Mouse (Mus musculus) limb, embryonic 10.5 days (tissue): ENCODE measurements at regions not wholly inside any gene's neighbourhood (a gene's known extent, or its start where the extent isn't known, plus 50 kb on each side); places are given as distances from the start of the nearest gene placed in this dataset.

Experiments used
- DNase-seq: peaks from one replicate; pipeline ENCODE4 v3.0.0-alpha.2; 2017; ENCODE audit warnings: low spot score
- H3K27ac ChIP-seq: fragments of 300-500 bp; sonication (generic); 2 replicates; pipeline ENCODE4 v1.5.1; 2016; ENCODE audit warnings: mild to moderate bottlenecking
- H3K27me3 ChIP-seq: fragments of 300-500 bp; sonication (generic); 2 replicates; pipeline ENCODE4 v1.6.1; 2016; ENCODE audit warnings: low read depth, mild to moderate bottlenecking; ENCODE audit not compliant: poor library complexity, severe bottlenecking
- H3K36me3 ChIP-seq: fragments of 300-500 bp; sonication (generic); 2 replicates; pipeline ENCODE4 v1.6.1; 2016; ENCODE audit warnings: mild to moderate bottlenecking, moderate library complexity
- H3K4me1 ChIP-seq: fragments of 300-500 bp; sonication (generic); 2 replicates; pipeline ENCODE4 v1.6.1; 2016
- H3K4me3 ChIP-seq: fragments of 300-500 bp; sonication (generic); 2 replicates; pipeline ENCODE4 v1.5.1; 2016; ENCODE audit warnings: mild to moderate bottlenecking, moderate library complexity
- H3K9me3 ChIP-seq: fragments of 300-500 bp; sonication (generic); replicated peaks from 2 replicates; pipeline ENCODE4 v1.6.1; 2016; ENCODE audit warnings: mild to moderate bottlenecking
- WGBS: fragments of 180-500 bp; shearing (Covaris S2); methylation state at CpG from one replicate; pipeline ENCODE4 v1.1.7; 2016; 5-methylcytosine and 5-hydroxymethylcytosine counted together

DNA sequence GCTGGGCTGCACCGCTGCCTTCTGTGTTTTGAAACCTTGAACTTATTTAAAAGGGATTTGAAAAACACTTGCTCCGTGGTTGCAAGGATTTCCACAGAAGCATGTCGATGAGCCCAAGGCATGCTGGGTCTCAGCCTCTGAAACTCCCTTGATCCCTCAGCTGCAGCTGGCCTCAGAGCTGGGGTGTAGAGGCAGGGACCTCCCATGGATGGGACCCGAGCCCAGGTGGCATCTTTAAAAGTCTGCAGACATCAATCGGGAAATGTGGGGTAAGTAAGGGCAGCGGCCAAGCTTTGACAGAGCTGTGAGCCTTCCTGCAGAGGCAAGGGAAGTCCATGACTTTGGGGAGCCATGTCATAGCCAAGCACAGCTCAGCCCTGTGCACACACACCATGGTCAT is 207.1 kb downstream of the Cdc5l start:
- WGBS: 48% methylated on average over 6 of the region's 6 CpGs
- Histone ChIP-seq H3K27ac (peak overlapping the region; percentile 59), H3K36me3 (no peaks in the 10 kb centered on the region), H3K4me1 (peaks cover 40% of the 10 kb centered on the region), H3K27me3 (no peaks in the 10 kb centered on the region), H3K4me3 (no peak overlapping the region), H3K9me3 (no peaks in the 10 kb centered on the region)
- DNase-seq: no peak

DNA sequence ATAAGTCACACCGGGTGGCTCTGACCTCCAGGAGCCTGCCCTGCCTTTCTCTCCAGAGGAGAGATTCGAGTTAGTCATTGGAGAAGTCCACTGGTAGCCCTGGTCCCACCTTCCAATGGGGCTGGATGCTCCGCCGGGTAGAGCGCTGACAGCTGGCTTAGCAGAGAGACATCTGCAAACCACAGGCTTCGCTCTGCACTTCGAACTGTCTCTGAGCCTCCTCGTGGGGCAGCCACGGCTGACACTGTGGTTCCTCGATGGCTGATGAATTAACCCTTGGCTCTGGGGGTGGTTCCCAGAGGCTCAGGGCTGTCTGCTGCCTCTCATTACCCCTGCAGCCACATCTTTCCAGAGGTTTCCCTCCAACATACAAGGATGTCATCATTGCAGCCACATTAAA is 211.9 kb downstream of the Cdc5l start:
- no peaks in the 10 kb centered on the region for H3K27me3 ChIP-seq
- H3K4me1 ChIP-seq: peaks cover 11% of the 10 kb centered on the region
- no peak overlapping the region for H3K4me3 ChIP-seq
- 69% methylated on average over 10 of the region's 10 CpGs for WGBS
- no peaks in the 10 kb centered on the region for H3K9me3 ChIP-seq
- no peaks in the 10 kb centered on the region for H3K36me3 ChIP-seq
- no peak overlapping the region for H3K27ac ChIP-seq
- DNase-seq: no peak

DNA sequence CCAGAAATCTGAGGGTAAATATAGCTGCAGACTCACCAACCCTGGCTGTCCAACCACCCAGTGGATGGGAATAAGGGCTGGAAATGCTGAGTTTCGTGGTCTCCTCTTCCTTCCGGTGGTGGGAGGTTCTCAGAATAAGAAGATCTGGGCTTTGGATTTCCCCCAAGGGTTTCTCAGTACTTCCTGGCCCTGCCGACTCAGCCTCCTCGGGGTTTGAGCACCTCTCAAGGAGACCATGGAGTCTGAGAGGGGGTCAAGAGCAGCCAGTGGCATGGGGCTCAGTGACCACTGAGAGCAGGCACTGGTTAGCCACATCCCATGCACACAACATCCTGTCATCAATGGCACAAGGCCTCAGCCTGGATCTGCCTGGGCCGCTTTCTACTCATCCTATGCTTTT is 216.4 kb downstream of the Cdc5l start:
- Histone ChIP-seq H3K4me1 (peaks cover 20% of the 10 kb centered on the region), H3K9me3 (no peaks in the 10 kb centered on the region), H3K4me3 (no peak overlapping the region), H3K27me3 (no peaks in the 10 kb centered on the region), H3K36me3 (no peaks in the 10 kb centered on the region), H3K27ac (peak overlapping the region; percentile 83; the same call in 1 of the 2 replicates)
- 93% methylated on average over 5 of the region's 5 CpGs for WGBS
- DNase-seq: no peak

DNA sequence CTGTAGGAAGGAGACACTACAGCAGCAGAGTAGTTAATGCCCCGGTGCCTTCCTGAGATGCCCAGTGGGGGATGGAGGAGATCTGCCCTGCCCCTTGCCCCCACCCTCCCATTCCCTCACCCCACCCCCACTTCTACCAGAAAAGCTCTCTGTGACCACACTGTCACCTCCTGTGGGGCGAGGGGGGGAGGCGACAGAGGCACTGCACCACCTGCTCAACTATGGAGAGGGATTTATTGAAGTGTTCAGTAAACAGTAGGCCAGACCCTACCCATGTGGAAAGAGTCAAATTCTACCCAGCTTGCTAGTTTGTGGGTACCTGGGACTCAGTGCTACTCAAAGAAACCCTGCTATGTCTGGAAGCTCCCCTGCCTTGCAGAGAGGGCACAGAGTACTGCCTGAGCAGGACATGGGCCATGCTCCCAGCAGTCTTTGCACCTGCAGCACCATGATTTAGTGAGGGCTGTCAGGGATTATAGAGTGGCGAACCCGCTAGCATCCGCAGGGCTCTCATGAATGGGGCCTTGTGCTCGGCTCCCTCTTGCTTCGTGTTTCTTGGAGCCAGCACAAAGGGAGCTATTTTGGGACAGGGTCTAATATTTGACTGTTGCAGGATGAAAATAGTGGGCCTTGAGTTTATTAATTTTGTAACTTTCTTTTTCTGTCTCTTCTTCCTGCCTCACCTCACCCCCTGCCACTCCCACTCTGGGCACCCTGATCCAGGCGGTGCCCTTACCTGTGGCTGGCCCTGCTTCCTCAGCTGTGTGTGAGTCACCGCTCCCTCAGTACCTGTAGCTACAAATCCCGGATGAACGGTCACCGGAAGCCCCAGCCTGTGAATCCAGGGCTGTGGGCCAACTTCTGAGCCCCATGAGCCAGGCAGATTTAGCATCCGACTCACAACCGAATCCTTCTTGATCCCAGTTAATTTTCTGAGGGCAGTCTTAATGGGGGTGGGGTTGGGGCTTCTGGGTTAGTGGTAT is 218.2 kb downstream of the Cdc5l start:
- Histone ChIP-seq H3K9me3 (no peaks in the 10 kb centered on the region), H3K4me1 (peaks cover 18% of the 10 kb centered on the region), H3K4me3 (no peak overlapping the region), H3K27me3 (no peaks in the 10 kb centered on the region), H3K36me3 (no peaks in the 10 kb centered on the region), H3K27ac (peak overlapping the region; percentile 83)
- 66% methylated on average over 15 of the region's 15 CpGs for WGBS
- peak; percentile 54 for DNase-seq

DNA sequence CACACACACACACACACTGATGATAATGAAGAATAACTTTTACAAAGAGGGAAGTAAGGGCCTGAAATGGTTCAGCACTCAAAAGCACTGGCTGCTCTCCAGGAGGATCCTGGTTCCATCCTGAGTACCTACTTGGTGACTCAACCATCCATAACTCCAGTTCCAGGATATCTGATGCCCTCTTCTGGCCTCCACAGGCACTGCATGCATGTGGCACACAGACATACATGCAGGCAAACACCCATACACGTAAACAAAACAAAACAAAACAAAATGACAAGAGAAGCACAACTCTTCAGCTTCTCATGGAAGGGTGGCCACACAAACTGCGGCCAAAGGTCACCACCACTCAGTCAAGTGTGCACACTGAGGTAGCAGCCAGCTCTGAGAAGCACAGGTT is 222.6 kb downstream of the Cdc5l start:
- DNase-seq: no peak
- no peaks in the 10 kb centered on the region for H3K27me3 ChIP-seq
- H3K4me3 ChIP-seq: no peak overlapping the region
- H3K36me3 ChIP-seq: no peaks in the 10 kb centered on the region
- H3K27ac ChIP-seq: no peak overlapping the region
- WGBS: 95% methylated on average over 2 of the region's 2 CpGs
- H3K9me3 ChIP-seq: no peaks in the 10 kb centered on the region
- H3K4me1 ChIP-seq: peaks cover 14% of the 10 kb centered on the region

DNA sequence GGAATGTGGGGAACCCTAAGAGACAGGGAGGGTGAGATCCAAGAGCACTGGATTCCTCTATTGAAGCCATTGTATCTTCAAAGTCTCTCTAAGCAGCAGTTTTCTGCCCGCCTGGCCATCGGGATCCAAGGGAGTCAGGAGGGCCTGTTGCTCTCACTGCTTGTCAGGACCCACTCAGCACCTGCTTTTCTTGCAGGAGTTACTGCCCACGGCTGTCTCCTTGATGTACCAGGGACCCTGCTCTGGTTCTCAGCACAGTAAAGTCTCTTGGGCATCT is 224.2 kb downstream of the Cdc5l start:
- Histone ChIP-seq H3K9me3 (no peaks in the 10 kb centered on the region), H3K4me1 (no peaks in the 10 kb centered on the region), H3K36me3 (no peaks in the 10 kb centered on the region), H3K4me3 (no peak overlapping the region), H3K27me3 (no peaks in the 10 kb centered on the region), H3K27ac (no peak overlapping the region)
- 77% methylated on average over 3 of the region's 3 CpGs for whole genome bisulfite sequencing
- no peak for DNase-seq

DNA sequence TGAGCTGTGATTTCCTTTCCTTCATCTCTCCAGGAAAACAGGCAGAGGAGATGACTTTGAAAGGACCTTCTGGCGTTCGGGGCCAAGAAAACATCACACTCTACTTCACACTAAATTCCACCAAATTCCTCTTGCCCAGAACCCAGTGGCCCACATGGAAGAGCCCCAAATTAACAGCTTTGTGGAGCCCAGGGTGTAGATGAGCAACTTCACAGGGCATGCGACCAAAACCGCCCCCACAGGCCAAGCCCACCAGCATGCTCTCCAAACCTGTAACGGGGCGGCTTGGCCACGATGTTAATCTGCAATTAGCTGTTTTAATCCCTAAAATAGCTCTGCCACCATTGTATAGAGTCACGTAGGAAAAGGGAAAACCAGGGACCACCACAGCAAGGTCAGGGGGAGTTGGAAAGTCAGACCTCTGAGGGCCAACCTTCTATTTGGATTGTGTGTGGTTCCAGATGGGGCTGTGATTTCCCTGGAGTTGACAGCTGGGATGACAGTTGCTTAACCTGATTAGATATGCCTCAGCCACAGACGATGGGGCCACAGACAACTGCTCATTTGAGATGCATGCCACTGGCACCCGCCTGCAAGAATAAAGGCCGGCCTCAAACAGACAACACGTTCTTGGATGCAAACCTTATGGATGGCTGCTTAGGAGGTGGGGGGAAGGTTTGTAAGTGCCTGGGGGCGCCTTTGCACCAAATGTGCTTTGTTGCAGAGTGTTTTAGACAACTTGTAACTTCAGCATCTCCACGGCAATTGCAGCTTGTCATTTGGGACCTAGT is 224.7 kb downstream of the Cdc5l start:
- Histone ChIP-seq H3K27me3 (no peaks in the 10 kb centered on the region), H3K4me3 (no peak overlapping the region), H3K9me3 (no peaks in the 10 kb centered on the region), H3K36me3 (no peaks in the 10 kb centered on the region), H3K27ac (no peak overlapping the region), H3K4me1 (no peaks in the 10 kb centered on the region)
- DNase-seq: no peak
- WGBS: 72% methylated on average over 14 of the region's 14 CpGs

DNA sequence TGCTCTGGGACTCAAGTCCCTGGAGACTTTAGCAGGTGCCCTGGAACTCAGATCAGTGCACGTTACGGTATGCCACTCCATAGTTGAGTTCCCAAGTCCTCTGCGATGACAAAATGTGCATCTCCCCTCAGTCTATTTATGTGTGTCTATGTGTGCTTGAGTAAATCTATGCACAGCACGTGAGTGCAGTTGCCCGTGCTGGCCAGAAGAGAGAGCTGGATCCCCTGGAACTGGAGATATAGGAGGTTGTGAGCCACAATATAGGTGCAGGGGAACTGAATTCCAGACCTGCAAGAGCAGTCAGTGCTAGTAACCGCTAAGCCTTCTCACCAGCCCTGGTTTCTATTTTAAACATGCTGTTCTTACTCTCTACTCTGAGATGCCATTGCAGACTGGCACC is 237.8 kb downstream of the Cdc5l start:
- 92% methylated on average over 6 of the region's 6 CpGs for WGBS
- Histone ChIP-seq H3K4me3 (no peak overlapping the region), H3K36me3 (no peaks in the 10 kb centered on the region), H3K27me3 (peaks cover 10% of the 10 kb centered on the region; the same call in 1 of the 2 replicates), H3K9me3 (no peaks in the 10 kb centered on the region), H3K4me1 (peaks cover 26% of the 10 kb centered on the region), H3K27ac (0 out of 2 replicates have a peak overlapping the region, but pooled peaks have one; percentile 74)
- no peak for DNase-seq

DNA sequence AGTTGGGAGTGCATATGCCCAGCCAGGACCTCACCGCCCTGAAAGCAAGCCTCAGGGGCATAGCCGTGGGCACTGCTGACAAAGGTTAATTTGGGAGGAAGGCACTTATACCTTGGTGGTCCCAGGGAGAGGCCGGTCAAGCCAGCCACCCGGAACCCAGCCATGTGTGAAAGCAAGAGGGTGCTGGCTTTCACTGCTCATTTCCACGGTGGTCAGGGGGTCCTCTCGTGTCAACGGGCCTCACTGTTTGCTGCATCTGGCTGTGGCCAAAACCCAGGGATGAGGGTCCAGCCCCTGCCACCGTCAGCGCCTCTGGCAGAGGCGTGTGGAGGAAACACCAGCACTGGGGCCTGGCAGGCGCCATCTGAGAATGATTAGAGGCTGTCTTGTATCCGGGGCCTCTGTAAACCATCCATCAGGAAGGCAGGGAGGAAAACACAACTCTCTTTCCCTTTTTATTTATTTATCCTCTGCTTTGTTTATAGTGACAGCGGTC is 238.7 kb downstream of the Cdc5l start:
- DNase-seq: peak; percentile 71
- Histone ChIP-seq H3K36me3 (no peaks in the 10 kb centered on the region), H3K4me3 (peak overlapping the region; percentile 13; the same call in 1 of the 2 replicates), H3K4me1 (peaks cover 26% of the 10 kb centered on the region), H3K27ac (peak overlapping the region; percentile 74), H3K27me3 (peaks cover 10% of the 10 kb centered on the region; the same call in 1 of the 2 replicates), H3K9me3 (no peaks in the 10 kb centered on the region)
- 18% methylated on average over 13 of the region's 13 CpGs for WGBS

DNA sequence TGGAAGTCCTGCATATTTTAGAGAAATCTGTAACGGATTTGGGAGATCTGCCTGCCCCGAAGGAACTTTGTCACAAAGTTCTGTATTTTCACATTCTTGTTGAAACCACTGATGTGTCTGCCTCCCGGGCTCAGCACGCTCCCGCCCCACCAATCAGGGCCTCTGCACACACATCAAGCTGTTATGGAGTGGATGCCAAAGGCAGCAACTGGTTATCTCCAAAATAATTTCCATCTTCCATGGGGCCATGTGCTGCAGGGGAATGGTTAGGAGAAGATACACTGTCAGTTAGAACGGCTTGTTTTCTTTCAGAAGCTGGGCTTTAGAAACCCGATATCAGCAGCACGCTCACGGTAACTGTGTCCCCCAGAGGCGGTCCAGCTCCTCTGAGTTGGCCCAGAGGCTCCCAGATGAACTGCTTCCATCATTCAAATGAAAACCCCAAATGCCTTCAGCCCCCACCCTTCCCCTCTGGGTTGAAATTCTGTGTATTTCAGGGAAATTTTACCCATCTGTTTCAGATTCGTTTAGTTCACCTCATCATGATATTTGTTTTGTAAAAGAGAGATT is 240.0 kb downstream of the Cdc5l start:
- Histone ChIP-seq H3K4me1 (peaks cover 26% of the 10 kb centered on the region), H3K27me3 (peaks cover 10% of the 10 kb centered on the region; the same call in 1 of the 2 replicates), H3K36me3 (no peaks in the 10 kb centered on the region), H3K27ac (0 out of 2 replicates have a peak overlapping the region, but pooled peaks have one; percentile 19), H3K9me3 (no peaks in the 10 kb centered on the region), H3K4me3 (no peak overlapping the region)
- no peak for DNase-seq
- 53% methylated on average over 11 of the region's 11 CpGs for WGBS

DNA sequence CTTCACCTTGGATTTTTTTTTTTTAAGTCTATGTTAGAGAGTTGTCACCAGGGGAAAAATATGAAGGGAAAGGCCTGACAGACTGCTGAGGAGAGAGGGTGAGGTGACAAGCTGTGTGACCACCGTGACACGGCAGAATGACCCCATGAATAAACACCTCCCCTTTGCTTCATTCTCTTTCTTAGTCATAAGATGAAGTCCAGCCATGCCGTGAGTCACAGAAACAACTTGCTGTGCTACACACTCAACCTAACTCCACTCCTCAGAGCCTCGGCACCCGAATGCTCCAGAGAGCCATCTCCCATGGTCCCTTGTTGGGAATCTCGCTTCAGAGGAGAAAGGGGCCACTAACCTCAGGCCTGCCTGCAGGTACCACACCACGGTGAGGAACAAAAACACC is 246.1 kb downstream of the Cdc5l start:
- DNase-seq: no peak
- WGBS: 84% methylated on average over 7 of the region's 7 CpGs
- Histone ChIP-seq H3K4me1 (peaks cover 6% of the 10 kb centered on the region; the same call in 1 of the 2 replicates), H3K27ac (0 out of 2 replicates have a peak overlapping the region, but pooled peaks have one; percentile 21), H3K4me3 (no peak overlapping the region), H3K9me3 (0 out of 2 replicates have a peak, but pooled peaks cover 2% of the 10 kb centered on the region), H3K27me3 (no peaks in the 10 kb centered on the region), H3K36me3 (no peaks in the 10 kb centered on the region)

DNA sequence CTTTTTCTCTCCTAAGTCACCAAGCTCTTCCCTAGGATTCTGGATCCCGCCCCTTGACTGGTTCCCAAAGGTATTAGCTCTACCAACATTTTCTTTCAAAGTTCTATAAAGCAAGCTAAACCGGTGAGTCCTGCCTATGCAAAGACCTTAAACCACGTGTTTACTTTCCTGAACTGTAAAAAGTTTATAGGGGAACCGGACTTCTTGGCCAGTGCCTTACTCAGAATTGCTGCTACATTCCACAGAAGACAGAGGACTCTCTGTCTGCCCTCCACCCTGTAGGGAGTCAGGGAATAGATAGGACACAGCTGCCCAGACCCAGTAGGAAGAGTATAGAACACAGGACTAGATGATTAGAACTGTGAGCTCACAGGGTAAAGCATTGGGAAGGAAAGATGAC is 257.2 kb downstream of the Cdc5l start:
- Histone ChIP-seq H3K27ac (no peak overlapping the region), H3K36me3 (no peaks in the 10 kb centered on the region), H3K9me3 (no peaks in the 10 kb centered on the region), H3K4me1 (0 out of 2 replicates have a peak, but pooled peaks cover 3% of the 10 kb centered on the region), H3K4me3 (no peak overlapping the region), H3K27me3 (no peaks in the 10 kb centered on the region)
- DNase-seq: no peak
- 83% methylated on average over 4 of the region's 4 CpGs for WGBS
